Mouse (Mus musculus) liver, embryonic 15.5 days (tissue): ENCODE data around the gene Relch. TPM values are rescaled to one million over a fixed set of nuclear protein-coding genes. Genes with fewer than 3 reads are reported as not detected.
A peak's percentile ranks its signal among the peaks of the same experiment; 100 is the strongest.

Experiments
- ATAC-seq: fragments of 200-750 bp; cut with Nextera tagmentation; 2 replicates; pipeline ENCODE4 v1.8.0; 2017; ENCODE audit warnings: moderate number of reproducible peaks, mild to moderate bottlenecking, moderate library complexity; ENCODE audit not compliant: insufficient read depth
- H3K27ac ChIP-seq: fragments of 300-500 bp; sonication (generic); replicated peaks from 2 replicates; pipeline ENCODE4 v1.5.1; 2015; ENCODE audit warnings: mild to moderate bottlenecking, inconsistent platforms
- H3K27me3 ChIP-seq: fragments of 300-500 bp; sonication (generic); 2 replicates; pipeline ENCODE4 v1.6.1; 2015; ENCODE audit warnings: mild to moderate bottlenecking, inconsistent platforms
- H3K36me3 ChIP-seq: fragments of 300-500 bp; sonication (generic); replicated peaks from 2 replicates; pipeline ENCODE4 v1.6.1; 2015; ENCODE audit warnings: moderate library complexity, mild to moderate bottlenecking, inconsistent platforms
- H3K4me1 ChIP-seq: fragments of 300-500 bp; sonication (generic); replicated peaks from 2 replicates; pipeline ENCODE4 v1.6.1; 2015; ENCODE audit warnings: inconsistent platforms
- H3K4me2 ChIP-seq: fragments of 300-500 bp; sonication (generic); 2 replicates; pipeline ENCODE4 v1.6.1; 2015; ENCODE audit warnings: moderate library complexity, mild to moderate bottlenecking, inconsistent platforms
- H3K4me3 ChIP-seq: fragments of 300-500 bp; sonication (generic); replicated peaks from 2 replicates; pipeline ENCODE4 v1.5.1; 2015; ENCODE audit warnings: mild to moderate bottlenecking, inconsistent platforms
- H3K9ac ChIP-seq: fragments of 300-500 bp; sonication (generic); 2 replicates; pipeline ENCODE4 v1.6.1; 2015; ENCODE audit warnings: moderate library complexity, mild to moderate bottlenecking, inconsistent platforms
- H3K9me3 ChIP-seq: fragments of 300-500 bp; sonication (generic); replicated peaks from 2 replicates; pipeline ENCODE4 v1.6.1; 2016; ENCODE audit warnings: inconsistent platforms
- WGBS: fragments of 180-500 bp; shearing (Covaris S2); methylation state at CpG from one replicate; pipeline ENCODE4 v1.1.7; 2015; ENCODE audit warnings: mixed read lengths; ENCODE audit not compliant: insufficient replicate concordance; 5-methylcytosine and 5-hydroxymethylcytosine counted together
- polyA plus RNA-seq: library from polyadenylated mRNA; unstranded; fragments of >200 nt; fragmentation: Nextera tagmentation; extraction: Ambion mirVana; gene quantifications from 2 replicates; pipeline ENCODE4 v1.2.1, GENCODE M21; 2015

The Relch gene
- polyA plus RNA-seq, 1 experiment from 2014 or later = 11.5 TPM

GRCm38 (mm10) chr1:105776426-105776825, 112.8 kb downstream of the Relch start:
- Histone ChIP-seq H3K9me3 (no peaks in the 10 kb centered on the region), H3K27ac (no peak overlapping the region), H3K27me3 (peaks cover 36% of the 10 kb centered on the region), H3K4me2 (no peak overlapping the region), H3K4me1 (peaks cover 4% of the 10 kb centered on the region; the same call in 1 of the 2 replicates), H3K9ac (no peak overlapping the region), H3K4me3 (no peak overlapping the region), H3K36me3 (no peaks in the 10 kb centered on the region)
- WGBS = 71% methylated on average over 4 of the region's 4 CpGs
- ATAC-seq = no peak

- 0 out of 2 replicates have a peak, but pooled peaks have one; percentile 9 for ATAC-seq
- WGBS = 29% methylated on average over 12 of the region's 12 CpGs
- Histone ChIP-seq H3K4me1 (peaks cover 4% of the 10 kb centered on the region; the same call in 1 of the 2 replicates), H3K27ac (no peak overlapping the region), H3K9ac (no peak overlapping the region), H3K4me2 (peak overlapping the region; percentile 78), H3K9me3 (no peaks in the 10 kb centered on the region), H3K36me3 (no peaks in the 10 kb centered on the region), H3K27me3 (peaks cover 54% of the 10 kb centered on the region), H3K4me3 (peak overlapping the region; percentile 56)
Measured at GRCm38 (mm10) chr1:105780079-105780456, 116.4 kb downstream of the Relch start.

GRCm38 (mm10) chr1:105780457-105781364, 117.0 kb downstream of the Relch start, which contains the start of gene Tnfrsf11a:
TSS of gene Tnfrsf11a (plus strand) at chr1:105780718.
- 2% methylated on average over 57 of the region's 77 CpGs for WGBS
- Histone ChIP-seq H3K4me2 (peak within 1 kb of the TSS; percentile 78), H3K9ac (no peak within 1 kb of the TSS), H3K4me1 (peaks cover 4% of the 10 kb centered on the region; the same call in 1 of the 2 replicates), H3K9me3 (no peaks in the 10 kb centered on the region), H3K36me3 (no peaks in the 10 kb centered on the region), H3K27ac (no peak within 1 kb of the TSS), H3K4me3 (peak within 1 kb of the TSS; percentile 56), H3K27me3 (peaks cover 54% of the 10 kb centered on the region)
- ATAC-seq = peak; percentile 51

GRCm38 (mm10) chr1:105781391-105782146, 117.9 kb downstream of the Relch start:
- 37% methylated on average over 12 of the region's 12 CpGs for WGBS
- no peak overlapping the region for H3K9ac ChIP-seq

GRCm38 (mm10) chr1:105784257-105785016, 120.8 kb downstream of the Relch start:
- no peak overlapping the region for H3K4me3 ChIP-seq
- no peaks in the 10 kb centered on the region for H3K36me3 ChIP-seq
- H3K4me2 ChIP-seq = no peak overlapping the region
- H3K9me3 ChIP-seq = no peaks in the 10 kb centered on the region
- peaks cover 38% of the 10 kb centered on the region for H3K27me3 ChIP-seq
- no peak overlapping the region for H3K27ac ChIP-seq
- no peak overlapping the region for H3K9ac ChIP-seq
- WGBS = 46% methylated on average over 5 of the region's 5 CpGs
- peaks cover 4% of the 10 kb centered on the region; the same call in 1 of the 2 replicates for H3K4me1 ChIP-seq
- ATAC-seq = no peak

More at GRCm38 (mm10) chr1:105781391-105782146, 117.9 kb downstream of the Relch start:
- Histone ChIP-seq H3K4me2 (peak overlapping the region; percentile 78), H3K36me3 (no peaks in the 10 kb centered on the region), H3K4me1 (peaks cover 4% of the 10 kb centered on the region; the same call in 1 of the 2 replicates), H3K27ac (no peak overlapping the region), H3K4me3 (peak overlapping the region; percentile 56), H3K9me3 (no peaks in the 10 kb centered on the region), H3K27me3 (peaks cover 54% of the 10 kb centered on the region)
- ATAC-seq = no peak

- Histone ChIP-seq H3K4me3 (no peak overlapping the region), H3K27ac (no peak overlapping the region), H3K9ac (no peak overlapping the region), H3K27me3 (peaks cover 31% of the 10 kb centered on the region), H3K36me3 (no peaks in the 10 kb centered on the region), H3K9me3 (no peaks in the 10 kb centered on the region), H3K4me2 (no peak overlapping the region), H3K4me1 (peaks cover 4% of the 10 kb centered on the region; the same call in 1 of the 2 replicates)
- 49% methylated on average over 4 of the region's 4 CpGs for WGBS
- ATAC-seq = no peak
Measured at GRCm38 (mm10) chr1:105785146-105785545, 121.5 kb downstream of the Relch start.

- ATAC-seq = peak; percentile 31; the same call in 1 of the 2 replicates
- Histone ChIP-seq H3K4me2 (no peak overlapping the region), H3K4me1 (no peaks in the 10 kb centered on the region), H3K27me3 (peaks cover 14% of the 10 kb centered on the region), H3K36me3 (no peaks in the 10 kb centered on the region), H3K27ac (no peak overlapping the region), H3K9ac (no peak overlapping the region), H3K4me3 (no peak overlapping the region), H3K9me3 (no peaks in the 10 kb centered on the region)
- 29% methylated on average over 6 of the region's 6 CpGs for WGBS
Measured at GRCm38 (mm10) chr1:105786731-105787357, 123.2 kb downstream of the Relch start.

- WGBS = 67% methylated on average over 3 of the region's 3 CpGs
- Histone ChIP-seq H3K9me3 (no peaks in the 10 kb centered on the region), H3K36me3 (no peaks in the 10 kb centered on the region), H3K4me2 (no peak overlapping the region), H3K4me1 (no peaks in the 10 kb centered on the region), H3K9ac (no peak overlapping the region), H3K27ac (no peak overlapping the region), H3K4me3 (no peak overlapping the region), H3K27me3 (no peaks in the 10 kb centered on the region)
- 0 out of 2 replicates have a peak, but pooled peaks have one; percentile 5 for ATAC-seq
Measured at GRCm38 (mm10) chr1:105790103-105790502, 126.4 kb downstream of the Relch start.

- Histone ChIP-seq H3K9me3 (no peaks in the 10 kb centered on the region), H3K27me3 (no peaks in the 10 kb centered on the region), H3K4me3 (no peak overlapping the region), H3K4me2 (no peak overlapping the region), H3K36me3 (no peaks in the 10 kb centered on the region), H3K4me1 (no peaks in the 10 kb centered on the region), H3K27ac (no peak overlapping the region), H3K9ac (no peak overlapping the region)
- ATAC-seq = no peak
- 67% methylated on average over 6 of the region's 6 CpGs for WGBS
Measured at GRCm38 (mm10) chr1:105794670-105795069, 131.0 kb downstream of the Relch start.

GRCm38 (mm10) chr1:105795705-105796104, 132.0 kb downstream of the Relch start:
- Histone ChIP-seq H3K36me3 (no peaks in the 10 kb centered on the region), H3K4me2 (no peak overlapping the region), H3K27ac (no peak overlapping the region), H3K4me1 (peaks cover 5% of the 10 kb centered on the region), H3K9me3 (no peaks in the 10 kb centered on the region), H3K4me3 (no peak overlapping the region), H3K27me3 (no peaks in the 10 kb centered on the region), H3K9ac (no peak overlapping the region)
- WGBS = 54% methylated on average over 4 of the region's 4 CpGs
- ATAC-seq = no peak
